Mouse (Mus musculus) G1E (cell line): Measurements from ENCODE around the gene Sgsm2.

Experiments used
- CTCF ChIP-seq: IDR thresholded peaks from 2 replicates; pipeline ENCODE4 v1.5.1; 2012; ENCODE audit warnings: low read depth, low read length, inconsistent platforms, mixed read lengths
- POLR2AphosphoS5 ChIP-seq: IDR thresholded peaks from 2 replicates; pipeline ENCODE4 v1.6.1; 2012; ENCODE audit warnings: low read depth, low read length, inconsistent platforms; ENCODE audit not compliant: insufficient replicate concordance

DNA sequence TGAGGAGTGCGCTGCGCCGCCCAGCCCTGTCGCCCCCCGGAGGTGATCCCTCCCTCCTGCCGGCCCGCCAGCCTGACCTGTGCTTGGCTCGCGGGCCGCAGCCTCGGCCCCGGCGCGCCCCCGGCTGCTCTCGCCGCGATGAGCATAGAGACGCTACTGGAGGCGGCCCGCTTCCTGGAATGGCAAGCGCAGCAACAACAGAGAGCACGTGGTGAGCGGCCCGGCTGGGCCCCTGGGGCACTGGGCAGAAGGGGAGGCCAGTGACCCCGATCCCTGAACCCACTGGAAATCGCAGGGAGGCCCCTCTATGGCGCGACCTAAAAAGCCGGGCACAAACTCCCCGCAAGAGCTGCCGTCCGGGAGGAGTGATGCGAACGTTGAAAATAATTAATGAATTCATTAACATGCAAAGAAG, 65.7 kb downstream of the Sgsm2 start:
- TF ChIP-seq CTCF: no peak
- no peak for TF ChIP-seq POLR2AphosphoS5
